Mouse (Mus musculus) E14TG2a.4 (cell line): ENCODE measurements around the gene Gpr37.

Experiments
- CTCF ChIP-seq: conservative IDR thresholded peaks from 2 replicates; pipeline ENCODE4 v1.5.1; 2014; ENCODE audit warnings: low read length
- NANOG ChIP-seq: IDR thresholded peaks from 2 replicates; pipeline ENCODE4 v1.6.1; 2014; ENCODE audit warnings: borderline replicate concordance, low read length, mixed read lengths
- POU5F1 ChIP-seq: IDR thresholded peaks from 2 replicates; pipeline ENCODE4 v1.6.1; 2014; ENCODE audit warnings: low read length, borderline replicate concordance

- TF ChIP-seq CTCF (no peak), NANOG (no peak), POU5F1 (no peak)
Measured at GRCm38 (mm10) chr6:25688927-25689519, 1.5 kb downstream of the Gpr37 start.
